Mouse (Mus musculus) intestine, embryonic 16.5 days (tissue): ENCODE data around the gene Pced1b. TPM values are rescaled to one million over a fixed set of nuclear protein-coding genes. Genes with fewer than 3 reads are reported as not detected.

ENCODE experiments used
- ATAC-seq: fragments of 200-750 bp; cut with Nextera tagmentation; 2 replicates; pipeline ENCODE4 v1.8.0; 2017; ENCODE audit warnings: moderate TSS enrichment, moderate library complexity
- H3K27ac ChIP-seq: fragments of 300-500 bp; sonication (generic); 2 replicates; pipeline ENCODE4 v1.5.1; 2014; ENCODE audit warnings: mild to moderate bottlenecking, low read length
- H3K27me3 ChIP-seq: fragments of 300-500 bp; sonication (generic); replicated peaks from 2 replicates; pipeline ENCODE4 v1.6.1; 2014; ENCODE audit warnings: low read length, control low read depth, mixed read lengths; ENCODE audit not compliant: control insufficient read depth, insufficient read depth
- H3K36me3 ChIP-seq: fragments of 300-500 bp; sonication (generic); 2 replicates; pipeline ENCODE4 v1.6.1; 2014; ENCODE audit warnings: low read length, control low read depth; ENCODE audit not compliant: control insufficient read depth, insufficient read depth
- H3K4me1 ChIP-seq: fragments of 300-500 bp; sonication (generic); 2 replicates; pipeline ENCODE4 v1.6.1; 2014; ENCODE audit warnings: low read length, control low read depth, mixed read lengths; ENCODE audit not compliant: control insufficient read depth, insufficient read depth
- H3K4me2 ChIP-seq: fragments of 300-500 bp; sonication (generic); 2 replicates; pipeline ENCODE4 v1.6.1; 2014; ENCODE audit warnings: low read depth, low read length, control low read depth
- H3K4me3 ChIP-seq: fragments of 300-500 bp; sonication (generic); 2 replicates; pipeline ENCODE4 v1.5.1; 2014; ENCODE audit warnings: mild to moderate bottlenecking, low read length
- H3K9ac ChIP-seq: fragments of 300-500 bp; sonication (generic); 2 replicates; pipeline ENCODE4 v1.6.1; 2014; ENCODE audit warnings: low read depth, low read length
- H3K9me3 ChIP-seq: fragments of 300-500 bp; sonication (generic); 2 replicates; pipeline ENCODE4 v1.6.1; 2016; ENCODE audit warnings: low read length, control low read depth; ENCODE audit not compliant: control insufficient read depth
- WGBS: fragments of 180-500 bp; shearing (Covaris S2); extraction: QIAGEN DNeasy Blood & Tissue Kit; methylation state at CpG from one replicate; pipeline ENCODE4 v1.1.7; 2014; 5-methylcytosine and 5-hydroxymethylcytosine counted together
- polyA plus RNA-seq: library from polyadenylated mRNA; unstranded; fragments of >200 nt; fragmentation: Nextera tagmentation; extraction: Ambion mirVana; gene quantifications from 2 replicates; pipeline ENCODE4 v1.2.1, GENCODE M21; 2015

Gene Pced1b
- polyA plus RNA-seq, 1 experiment from 2014 or later, result 3.6 TPM

DNA sequence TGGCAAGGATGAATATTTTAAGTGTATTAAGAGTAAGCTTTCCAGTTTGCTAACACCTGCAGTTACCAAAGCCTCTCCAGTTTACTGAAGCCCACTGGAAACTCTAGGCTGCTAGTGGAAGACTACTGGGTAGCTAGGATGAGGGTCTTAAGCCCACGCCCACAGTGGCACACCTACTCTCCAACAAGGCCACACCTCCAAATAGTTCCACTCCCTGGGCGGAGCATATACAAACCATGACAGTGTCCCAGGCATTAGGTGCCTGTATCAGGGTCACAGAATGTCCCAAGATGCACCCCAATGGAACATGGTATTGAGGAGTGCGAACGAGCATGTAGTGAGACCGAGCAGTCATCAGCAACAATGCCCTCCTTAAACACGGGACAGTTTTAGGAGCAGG lies 140.9 kb downstream of the Pced1b start:
- 93% methylated on average over 6 of the region's 6 CpGs for WGBS
- no peaks in the 10 kb centered on the region for H3K27me3 ChIP-seq
- no peaks in the 10 kb centered on the region for H3K36me3 ChIP-seq
- H3K9ac ChIP-seq, result no peak overlapping the region
- H3K27ac ChIP-seq, result no peak overlapping the region
- no peaks in the 10 kb centered on the region for H3K9me3 ChIP-seq
- H3K4me3 ChIP-seq, result no peak overlapping the region
- ATAC-seq, result no peak
- no peaks in the 10 kb centered on the region for H3K4me1 ChIP-seq
- no peak overlapping the region for H3K4me2 ChIP-seq

DNA sequence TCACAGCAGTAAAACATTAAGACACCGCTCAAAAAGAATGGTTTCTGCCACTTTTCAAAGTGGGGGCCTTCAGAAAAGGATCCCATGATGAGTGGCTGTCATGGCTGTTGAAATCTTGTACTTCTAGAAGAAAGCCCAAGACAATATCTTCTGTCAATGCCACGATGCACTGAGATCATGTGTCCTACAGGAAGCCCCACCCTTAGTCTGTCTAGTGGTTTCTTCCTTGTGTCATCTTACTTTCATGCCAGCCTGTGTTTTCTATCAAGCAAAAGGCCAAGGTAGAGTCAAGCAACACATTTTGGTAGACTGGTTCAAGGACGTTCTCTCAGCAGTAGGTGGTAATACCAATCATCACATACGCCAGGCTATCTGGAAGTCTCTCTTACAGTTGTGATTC lies 142.7 kb downstream of the Pced1b start:
- no peaks in the 10 kb centered on the region for H3K27me3 ChIP-seq

DNA sequence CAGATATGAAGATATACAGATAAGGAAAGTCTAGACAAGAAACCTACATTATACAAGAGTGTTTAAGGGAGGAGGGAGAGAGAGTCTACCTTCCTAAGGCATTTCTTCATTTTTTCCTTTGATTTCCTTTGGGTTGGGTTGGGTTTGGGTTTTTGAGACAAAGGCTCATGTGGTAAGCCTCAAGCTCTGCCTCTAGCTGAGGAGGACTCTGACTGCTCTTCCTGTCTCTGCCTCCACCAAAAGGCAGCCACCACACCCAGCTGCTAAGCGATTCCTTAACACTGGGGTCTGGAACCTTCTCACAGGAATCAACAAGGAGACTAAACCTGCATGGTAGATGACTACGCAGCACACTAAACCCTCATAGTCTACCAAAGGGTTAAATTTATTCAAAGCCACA lies 143.9 kb downstream of the Pced1b start:
- no peaks in the 10 kb centered on the region for H3K27me3 ChIP-seq
- H3K4me3 ChIP-seq, result no peak overlapping the region
- no peaks in the 10 kb centered on the region for H3K9me3 ChIP-seq
- H3K27ac ChIP-seq, result no peak overlapping the region
- H3K9ac ChIP-seq, result no peak overlapping the region
- H3K4me2 ChIP-seq, result no peak overlapping the region
- 93% methylated on average over 2 of the region's 2 CpGs for whole genome bisulfite sequencing
- H3K4me1 ChIP-seq, result no peaks in the 10 kb centered on the region
- ATAC-seq, result no peak
- H3K36me3 ChIP-seq, result no peaks in the 10 kb centered on the region

More for the DNA sequence above, 142.7 kb downstream of the Pced1b start:
- no peak overlapping the region for H3K4me3 ChIP-seq
- no peaks in the 10 kb centered on the region for H3K4me1 ChIP-seq
- WGBS, result 90% methylated on average over 4 of the region's 4 CpGs
- ATAC-seq, result no peak
- H3K9ac ChIP-seq, result no peak overlapping the region
- no peak overlapping the region for H3K4me2 ChIP-seq
- no peaks in the 10 kb centered on the region for H3K9me3 ChIP-seq
- no peak overlapping the region for H3K27ac ChIP-seq
- no peaks in the 10 kb centered on the region for H3K36me3 ChIP-seq

DNA sequence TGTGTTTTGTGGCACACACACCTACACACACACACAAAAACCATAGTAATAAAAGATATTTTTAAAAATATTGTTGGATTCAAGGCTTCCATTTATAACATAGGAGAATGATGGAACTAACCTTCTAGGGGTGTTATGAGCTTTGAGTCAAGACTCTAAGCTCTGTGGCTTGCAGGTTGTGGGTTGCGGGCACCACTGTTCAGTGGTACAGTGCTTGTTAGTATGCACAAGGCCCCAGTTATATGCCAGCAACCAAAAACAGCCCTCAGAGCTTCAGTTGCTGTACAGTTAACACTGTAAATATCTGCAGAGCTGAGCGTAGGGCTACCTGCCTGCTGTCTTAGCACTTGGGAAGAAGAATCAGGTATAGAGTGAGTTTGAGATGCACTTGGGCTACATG lies 144.5 kb downstream of the Pced1b start:
- H3K27ac ChIP-seq, result no peak overlapping the region
- H3K27me3 ChIP-seq, result no peaks in the 10 kb centered on the region
- H3K4me1 ChIP-seq, result no peaks in the 10 kb centered on the region
- no peak for ATAC-seq
- H3K9me3 ChIP-seq, result no peaks in the 10 kb centered on the region
- WGBS, result 96% methylated on average over 2 of the region's 2 CpGs
- no peak overlapping the region for H3K4me3 ChIP-seq
- H3K36me3 ChIP-seq, result no peaks in the 10 kb centered on the region
- H3K9ac ChIP-seq, result no peak overlapping the region
- no peak overlapping the region for H3K4me2 ChIP-seq

DNA sequence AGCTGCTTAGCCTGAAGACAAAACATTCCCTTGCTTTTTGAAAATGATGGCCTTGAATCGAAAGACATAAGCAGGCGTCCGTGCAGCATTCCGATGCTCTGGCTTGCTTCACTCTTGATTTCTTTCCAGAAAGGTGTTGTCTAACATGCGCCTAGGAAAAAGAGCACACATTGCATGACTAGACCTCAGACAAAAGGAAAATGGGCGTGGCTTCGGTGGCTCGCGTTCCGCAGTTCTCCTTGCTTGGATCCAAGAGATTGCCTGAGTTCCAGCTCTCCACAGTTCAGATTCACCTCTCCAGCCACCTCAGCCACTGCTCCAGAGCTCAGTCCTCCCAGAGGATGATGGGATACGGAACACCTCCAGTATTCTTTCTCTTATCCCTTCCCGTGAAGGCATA lies 147.7 kb downstream of the Pced1b start:
- H3K4me2 ChIP-seq, result no peak overlapping the region
- 57% methylated on average over 12 of the region's 12 CpGs for WGBS
- no peaks in the 10 kb centered on the region for H3K4me1 ChIP-seq
- H3K27ac ChIP-seq, result no peak overlapping the region; the same call in 1 of the 2 replicates
- H3K4me3 ChIP-seq, result no peak overlapping the region
- H3K9ac ChIP-seq, result no peak overlapping the region
- H3K9me3 ChIP-seq, result no peaks in the 10 kb centered on the region
- ATAC-seq, result no peak
- H3K36me3 ChIP-seq, result no peaks in the 10 kb centered on the region
- H3K27me3 ChIP-seq, result no peaks in the 10 kb centered on the region

DNA sequence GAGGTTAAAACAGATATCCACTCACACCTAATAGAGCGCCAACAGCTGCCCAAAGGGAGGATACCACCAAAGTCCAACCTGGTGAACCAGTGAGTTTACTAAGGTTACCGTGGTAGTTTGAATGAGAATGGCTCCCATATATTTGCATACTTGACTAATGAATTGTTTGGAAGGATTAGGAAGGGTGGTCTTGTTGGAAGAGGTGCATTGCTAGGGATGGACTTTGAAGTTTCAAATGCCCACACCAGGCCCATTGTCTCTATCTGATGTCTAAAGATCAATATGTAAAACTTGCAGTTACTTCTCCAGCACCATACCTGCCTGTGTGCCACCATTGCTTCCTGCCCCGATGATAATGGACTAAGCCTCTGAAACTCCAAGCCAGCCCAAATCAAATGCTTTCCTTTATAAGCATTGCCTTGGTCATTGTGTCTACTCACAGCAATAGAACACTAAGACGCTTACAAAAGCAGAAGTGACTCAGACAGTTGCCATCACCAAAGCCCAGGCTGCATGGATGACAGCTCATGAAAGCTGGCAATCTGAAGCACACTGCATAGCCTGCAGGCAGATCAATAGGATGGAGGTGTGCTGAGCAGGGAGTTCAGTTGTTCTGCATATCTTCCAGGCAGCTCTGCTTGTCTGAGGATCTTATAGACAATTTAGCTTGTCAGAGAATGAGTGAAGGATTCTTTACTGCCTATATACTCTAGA lies 149.8 kb downstream of the Pced1b start:
- Histone ChIP-seq H3K4me2 (no peak overlapping the region), H3K9ac (no peak overlapping the region), H3K4me1 (no peaks in the 10 kb centered on the region), H3K27ac (no peak overlapping the region), H3K36me3 (no peaks in the 10 kb centered on the region), H3K27me3 (no peaks in the 10 kb centered on the region), H3K4me3 (no peak overlapping the region), H3K9me3 (no peaks in the 10 kb centered on the region)
- WGBS, result 92% methylated on average over 4 of the region's 4 CpGs
- ATAC-seq, result no peak

DNA sequence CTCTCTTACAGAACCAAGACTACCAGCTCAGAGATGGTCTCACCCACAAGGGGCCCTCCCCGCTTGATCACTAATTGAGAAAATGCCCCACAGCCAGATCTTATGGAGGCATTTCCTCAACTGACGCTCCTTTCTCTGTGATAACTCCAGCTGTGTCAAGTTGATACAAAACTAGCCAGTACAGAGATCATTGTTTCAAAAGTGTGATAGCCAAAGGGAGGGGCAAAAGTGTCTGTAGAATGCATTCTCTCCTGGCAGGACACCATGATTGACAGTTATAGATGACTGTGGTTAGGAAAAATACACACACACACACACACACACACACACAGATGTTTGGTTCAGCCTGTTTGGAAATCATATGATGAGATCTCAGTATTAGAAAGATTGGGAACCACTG lies 150.9 kb downstream of the Pced1b start:
- Histone ChIP-seq H3K27ac (no peak overlapping the region), H3K9me3 (no peaks in the 10 kb centered on the region), H3K4me2 (no peak overlapping the region), H3K9ac (no peak overlapping the region), H3K4me1 (no peaks in the 10 kb centered on the region), H3K27me3 (no peaks in the 10 kb centered on the region), H3K4me3 (no peak overlapping the region), H3K36me3 (no peaks in the 10 kb centered on the region)
- WGBS, result 77% methylated on average over 2 of the region's 2 CpGs
- no peak for ATAC-seq

DNA sequence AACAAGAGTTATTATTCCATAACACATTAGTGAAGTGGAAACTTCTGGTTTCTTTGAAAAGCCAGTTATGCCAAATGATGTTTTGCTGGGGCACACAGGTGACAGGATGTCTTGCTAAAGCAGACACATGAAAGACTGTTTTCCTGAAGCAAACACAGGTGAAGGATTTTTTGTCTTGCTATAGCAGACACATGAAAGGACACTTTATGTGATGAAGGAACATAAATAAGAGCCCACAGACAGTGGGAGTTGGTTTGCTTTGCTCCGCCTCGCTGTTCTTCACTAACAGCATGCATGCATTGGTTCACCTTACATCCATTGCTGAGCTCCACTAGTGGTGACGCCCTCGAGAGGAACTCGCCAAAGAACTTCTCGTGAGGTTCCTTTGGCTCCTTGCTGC lies 154.0 kb downstream of the Pced1b start:
- H3K4me2 ChIP-seq, result no peak overlapping the region
- no peak for ATAC-seq
- no peaks in the 10 kb centered on the region for H3K4me1 ChIP-seq
- H3K9me3 ChIP-seq, result no peaks in the 10 kb centered on the region
- H3K9ac ChIP-seq, result no peak overlapping the region
- no peak overlapping the region for H3K27ac ChIP-seq
- no peaks in the 10 kb centered on the region for H3K27me3 ChIP-seq
- WGBS, result 94% methylated on average over 6 of the region's 6 CpGs
- no peak overlapping the region for H3K4me3 ChIP-seq
- no peaks in the 10 kb centered on the region for H3K36me3 ChIP-seq

DNA sequence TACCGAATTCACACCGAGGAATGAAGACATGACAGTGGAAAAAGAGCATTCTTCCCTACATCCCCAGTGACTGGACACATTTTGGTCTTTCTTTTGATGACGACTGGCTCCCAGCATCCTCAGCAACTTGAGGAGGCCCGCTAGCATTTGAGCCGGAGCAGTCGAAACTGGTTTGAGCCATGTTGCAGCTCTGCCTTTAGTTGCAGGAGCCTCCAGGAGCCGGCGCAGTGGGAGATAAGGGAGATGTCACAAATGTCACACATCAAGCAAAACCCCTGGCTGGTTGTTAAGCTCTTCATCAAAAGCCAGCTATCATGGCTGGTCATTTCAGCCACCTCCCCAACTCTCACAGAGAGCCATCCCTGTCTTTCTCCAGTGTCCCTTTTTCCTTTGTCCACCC lies 157.6 kb downstream of the Pced1b start:
- Histone ChIP-seq H3K9me3 (no peaks in the 10 kb centered on the region), H3K27ac (no peak overlapping the region), H3K27me3 (no peaks in the 10 kb centered on the region), H3K4me2 (no peak overlapping the region), H3K36me3 (no peaks in the 10 kb centered on the region), H3K9ac (no peak overlapping the region), H3K4me1 (no peaks in the 10 kb centered on the region), H3K4me3 (no peak overlapping the region)
- ATAC-seq, result no peak
- 86% methylated on average over 8 of the region's 8 CpGs for WGBS

DNA sequence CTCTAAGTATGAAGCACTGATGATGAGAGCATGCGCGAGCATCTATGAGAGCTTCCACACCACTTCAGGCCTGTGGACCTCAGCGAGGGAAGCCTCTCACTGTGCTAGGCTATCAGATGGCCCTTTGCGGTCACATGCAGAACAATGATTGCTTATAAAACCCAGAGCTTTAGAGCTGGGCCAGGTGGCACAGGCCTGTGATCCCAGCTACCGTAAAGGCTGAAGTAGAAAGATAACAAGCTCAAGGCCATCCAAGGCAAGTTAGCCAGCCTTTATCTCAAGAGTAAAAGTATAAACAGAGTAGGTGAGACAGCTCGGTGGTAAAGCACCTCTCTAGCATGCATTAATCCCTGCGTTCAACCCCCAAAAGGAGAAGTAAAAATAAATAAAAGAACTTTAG lies 158.1 kb downstream of the Pced1b start:
- ATAC-seq, result peak; percentile 38; the same call in 1 of the 2 replicates
- no peaks in the 10 kb centered on the region for H3K4me1 ChIP-seq
- no peak overlapping the region for H3K4me3 ChIP-seq
- H3K9me3 ChIP-seq, result no peaks in the 10 kb centered on the region
- H3K36me3 ChIP-seq, result no peaks in the 10 kb centered on the region
- H3K27me3 ChIP-seq, result no peaks in the 10 kb centered on the region
- H3K4me2 ChIP-seq, result no peak overlapping the region
- no peak overlapping the region for H3K27ac ChIP-seq
- no peak overlapping the region for H3K9ac ChIP-seq
- 65% methylated on average over 7 of the region's 7 CpGs for WGBS
